Mouse (Mus musculus) CD8-positive naive resting alpha-beta T cell, adult 57 days (primary cell): Measurements from ENCODE around the gene Ankrd60. TPM values are rescaled to one million over a fixed set of nuclear protein-coding genes. Genes with fewer than 3 reads are reported as not detected.

ENCODE experiments used
- total RNA-seq: library from RNA; stranded (reverse); gene quantifications from one replicate; pipeline ENCODE4 v1.2.4, GENCODE M21; 2023

The Ankrd60 gene
- total RNA-seq, result not detected

GRCm38 (mm10) chr2:173577669-173578557 lies at the start of gene Ankrd60:
Gene Ankrd60 (minus strand): TSS chr2:173578365.

GRCm38 (mm10) chr2:173522376-173522775 lies 55.8 kb downstream of the Ankrd60 start, which contains the start of gene 1700021F07Rik:
Gene 1700021F07Rik (plus strand): TSS chr2:173522586.

Other genes starting within 250 kb of the Ankrd60 start
- not detected for gene 1700021F07Rik, start 55.8 kb downstream of the Ankrd60 start, total RNA-seq
- gene Rab22a, start 81.4 kb upstream of the Ankrd60 start, total RNA-seq, result 17.6 TPM
- not detected for gene 1700010B08Rik, start 141.1 kb upstream of the Ankrd60 start, total RNA-seq
- 41.8 TPM for gene Vapb, start 159.1 kb upstream of the Ankrd60 start, total RNA-seq